Mouse (Mus musculus): ENCODE measurements around the gene Sdcbp2.
A peak's percentile ranks its signal among the peaks of the same experiment; 100 is the strongest.

Gene Sdcbp2

DNA sequence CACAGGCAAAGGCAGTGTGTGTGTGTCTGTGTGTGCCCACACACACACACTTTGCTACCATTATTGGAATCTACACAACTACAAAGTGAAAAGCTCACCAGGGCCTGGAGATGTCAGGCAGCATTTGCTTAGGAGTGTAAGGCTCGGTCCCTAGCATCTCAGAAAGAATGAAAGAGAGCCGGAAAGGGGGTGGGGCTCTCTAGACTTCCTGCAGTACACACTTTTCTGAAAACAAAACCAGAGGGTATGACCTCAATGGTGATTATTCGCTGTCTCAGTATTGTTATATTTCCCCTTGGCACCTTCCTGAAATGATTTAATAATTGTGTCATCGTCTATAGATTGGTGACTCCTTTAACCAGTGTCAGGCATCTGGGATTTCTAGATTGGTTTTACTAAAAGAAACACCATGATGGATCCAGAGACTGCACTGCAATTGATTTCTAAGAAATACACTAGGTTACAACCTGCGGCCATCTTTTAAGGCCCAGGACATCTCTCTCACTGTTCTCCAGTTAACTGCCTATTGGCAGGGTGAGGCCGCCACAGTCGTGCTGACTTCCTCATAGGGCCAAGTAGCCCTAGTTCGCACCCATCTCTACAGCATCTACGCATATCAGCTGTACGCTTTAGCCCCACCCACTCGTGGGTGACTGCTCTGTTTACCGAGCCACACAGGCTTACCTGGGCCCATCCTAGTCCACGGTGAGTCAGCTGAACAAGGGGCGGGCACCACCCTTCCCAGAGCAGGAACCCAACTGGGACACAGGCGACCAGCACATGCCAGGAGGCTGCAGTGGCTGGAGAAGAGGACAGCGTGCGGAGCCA lies at the start of gene Sdcbp2:
Gene Sdcbp2 (plus strand): TSS at position 750 of the 828 bp plus-strand sequence.
- no peak for DNase-seq (ENCODE audit: extremely low spot score)

DNA sequence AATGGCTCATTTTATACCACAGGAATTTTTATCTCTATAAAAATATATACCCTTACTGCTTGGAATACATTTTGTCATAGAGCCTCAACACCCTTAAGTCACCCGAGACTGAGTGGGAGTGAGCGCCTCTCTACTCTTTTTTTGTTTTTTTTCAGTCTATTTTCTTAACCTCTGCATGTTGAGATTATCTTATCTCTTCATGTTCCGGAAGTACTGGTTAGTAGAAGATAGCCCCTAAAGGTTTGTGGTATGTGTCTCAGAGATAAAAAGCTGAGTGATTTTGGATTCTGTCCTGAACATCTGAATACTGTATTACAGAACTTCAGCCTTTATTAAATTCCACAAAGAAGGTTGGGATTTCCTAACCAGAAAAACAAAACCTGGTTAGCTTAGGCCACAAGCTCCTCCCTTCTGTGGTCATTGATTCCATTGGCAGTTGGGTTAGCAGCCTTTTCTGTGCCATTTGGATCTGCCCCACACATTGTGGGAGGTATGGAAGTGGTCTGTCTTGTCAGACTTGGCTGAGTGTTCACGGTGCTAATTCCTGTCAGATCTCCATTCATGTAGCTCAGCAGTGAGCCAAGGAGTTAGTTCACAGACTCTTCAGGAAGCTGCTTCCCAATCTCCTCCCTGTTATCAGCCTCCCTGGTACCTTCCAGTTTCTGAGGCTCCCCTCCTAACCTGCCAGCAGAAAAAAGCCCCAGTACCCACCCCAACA lies 47.9 kb upstream of the Sdcbp2 start:
- DNase-seq (ENCODE audit: extremely low spot score), result no peak

DNA sequence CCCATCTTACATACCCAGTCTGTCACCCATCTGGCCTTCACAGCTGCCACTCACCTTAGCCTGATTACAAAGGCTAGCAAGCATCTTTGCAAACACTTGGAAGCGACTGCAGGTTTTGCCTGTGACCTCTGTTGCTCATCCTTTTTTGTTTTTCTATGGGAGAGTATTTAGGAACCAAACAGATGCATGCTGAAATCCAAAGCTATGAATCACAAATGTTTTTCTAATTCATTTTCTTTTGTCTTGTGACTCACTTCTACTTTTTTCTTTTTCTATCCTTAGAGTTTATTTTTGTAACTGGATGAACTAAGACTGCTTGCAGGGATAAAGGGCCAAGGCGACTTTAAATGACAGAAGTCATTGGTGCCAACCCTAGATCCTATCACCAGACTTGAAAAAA lies 46.9 kb upstream of the Sdcbp2 start:
- no peak for DNase-seq (ENCODE audit: extremely low spot score)

DNA sequence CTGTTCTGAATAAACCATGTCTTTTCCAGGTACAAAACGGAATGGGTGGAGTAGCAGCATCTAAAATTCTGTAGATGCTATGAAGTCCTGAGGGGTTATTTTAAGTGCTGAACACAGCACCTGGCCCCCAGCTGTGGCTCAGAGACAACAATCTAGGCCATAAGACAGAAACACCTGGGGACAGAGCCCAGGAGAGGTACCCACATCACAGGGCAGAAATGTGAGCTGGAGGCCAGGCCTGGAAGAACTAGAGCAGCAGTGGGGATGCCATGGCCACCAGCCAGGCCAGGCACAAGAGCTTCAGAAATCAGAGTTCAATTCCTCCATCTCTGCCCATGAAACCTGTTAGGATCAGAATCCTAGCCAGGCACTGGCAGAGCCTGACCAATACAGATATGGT lies 44.4 kb upstream of the Sdcbp2 start:
- no peak for DNase-seq (ENCODE audit: extremely low spot score)

DNA sequence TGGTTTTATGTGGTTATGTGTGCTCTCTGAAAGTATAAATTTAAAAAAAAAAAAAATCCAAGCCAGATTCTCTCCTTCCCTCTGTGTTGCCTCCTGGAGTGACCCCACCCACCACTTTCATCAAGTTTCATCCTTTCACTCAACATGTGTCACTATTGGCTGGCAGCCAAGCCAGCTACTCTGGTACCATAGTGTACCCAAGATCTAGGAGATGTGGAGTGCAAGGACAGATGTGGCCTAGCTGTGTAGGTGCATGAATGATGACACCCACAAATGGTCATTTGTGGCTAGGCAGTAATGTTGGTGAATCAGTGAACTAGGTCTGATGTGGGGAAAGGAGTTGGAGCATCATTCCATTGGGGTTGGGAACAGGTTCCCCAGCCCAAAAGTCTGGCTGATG lies 43.3 kb upstream of the Sdcbp2 start:
- no peak for DNase-seq (ENCODE audit: extremely low spot score)

DNA sequence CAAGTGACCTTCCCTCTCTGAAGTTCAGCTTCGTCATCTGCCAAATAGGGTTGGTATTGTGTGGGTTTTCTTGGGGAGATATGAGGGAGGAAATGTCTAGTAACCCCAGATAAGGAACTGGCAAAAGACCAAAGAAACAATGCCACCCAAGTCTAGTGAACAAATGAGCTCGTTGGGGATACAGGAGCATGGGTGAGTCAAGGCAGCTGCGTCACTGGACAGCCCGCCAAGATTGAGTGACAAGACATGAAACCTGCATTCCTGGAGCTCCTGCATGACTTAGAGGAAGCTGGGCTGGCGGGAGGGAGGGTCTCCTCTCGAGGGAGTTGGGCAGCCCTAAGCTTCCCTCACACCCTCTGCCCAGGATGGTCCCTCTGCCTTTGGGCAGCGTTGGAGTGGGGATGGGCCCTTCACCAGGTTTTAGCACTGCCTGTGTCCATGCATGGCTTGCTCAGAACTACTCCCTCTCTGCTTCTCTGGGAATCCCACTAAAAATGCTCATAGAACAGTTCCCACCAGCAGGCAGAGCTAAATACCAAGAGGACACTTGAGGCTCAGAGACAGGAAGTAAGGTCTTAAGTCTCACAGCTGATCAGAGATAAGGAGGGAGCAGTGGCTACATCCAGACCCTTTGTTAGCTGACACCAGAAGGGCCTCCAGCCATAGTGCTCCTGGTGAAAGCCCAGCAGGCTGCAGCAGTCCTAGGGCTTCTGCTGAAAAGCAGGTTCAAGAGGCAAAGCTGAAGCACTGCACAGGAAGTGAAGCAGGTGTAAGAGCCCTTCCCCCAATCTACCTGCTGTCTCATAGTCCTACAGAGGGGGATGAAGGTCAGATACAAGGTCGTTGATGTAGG lies 41.8 kb upstream of the Sdcbp2 start:
- no peak for DNase-seq (ENCODE audit: extremely low spot score)

DNA sequence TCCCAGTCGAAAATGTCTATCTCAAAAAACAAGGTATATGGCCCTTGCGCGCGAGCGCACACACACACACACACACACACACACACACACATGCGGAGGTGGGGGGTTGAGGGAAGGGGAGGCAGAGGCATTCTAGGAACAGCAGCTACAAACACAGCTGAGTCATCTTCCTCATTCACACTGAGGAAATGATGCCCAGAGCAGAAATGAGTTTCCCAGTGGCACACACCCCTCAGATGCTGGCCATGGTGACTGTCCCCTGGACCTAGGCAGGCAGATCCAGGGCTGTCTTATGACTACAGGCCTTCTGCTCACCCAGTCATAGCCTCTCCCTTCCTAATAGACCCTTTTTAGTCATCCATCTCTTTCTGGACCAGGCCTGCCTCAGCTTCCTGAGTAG lies 38.8 kb upstream of the Sdcbp2 start:
- DNase-seq (ENCODE audit: extremely low spot score), result no peak

DNA sequence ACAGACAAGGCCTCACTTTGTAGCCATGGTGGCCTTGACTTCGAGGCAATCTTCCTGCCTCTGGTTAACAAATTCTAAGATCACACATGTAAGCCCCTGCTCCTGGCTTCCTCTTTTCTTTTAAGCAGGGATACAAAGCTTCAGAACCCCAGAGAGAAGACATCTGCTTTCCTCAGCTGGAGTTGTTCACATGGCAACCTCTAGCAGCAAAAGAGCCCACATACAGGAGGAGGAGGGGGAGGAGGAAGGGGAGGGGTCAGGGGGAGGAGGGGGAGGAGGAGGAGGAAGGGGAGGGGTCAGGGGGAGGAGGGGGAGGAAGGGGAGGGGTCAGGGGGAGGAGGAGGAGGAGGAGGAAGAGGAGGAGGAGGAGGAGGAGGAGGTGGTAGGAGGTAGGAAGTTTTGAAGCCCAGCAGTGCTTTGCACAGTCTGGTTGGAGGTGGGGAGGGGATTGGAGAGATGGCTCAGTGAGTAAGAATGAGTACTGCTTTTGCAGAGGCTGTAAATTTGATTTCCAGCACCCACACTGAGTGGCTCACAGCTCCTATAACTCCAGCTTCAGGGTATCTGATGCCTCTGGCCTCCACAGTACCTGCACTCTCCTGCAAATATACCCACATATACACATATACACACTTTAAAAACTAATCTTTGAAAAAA lies 36.3 kb upstream of the Sdcbp2 start:
- peak; percentile 28 for DNase-seq (ENCODE audit: extremely low spot score)

DNA sequence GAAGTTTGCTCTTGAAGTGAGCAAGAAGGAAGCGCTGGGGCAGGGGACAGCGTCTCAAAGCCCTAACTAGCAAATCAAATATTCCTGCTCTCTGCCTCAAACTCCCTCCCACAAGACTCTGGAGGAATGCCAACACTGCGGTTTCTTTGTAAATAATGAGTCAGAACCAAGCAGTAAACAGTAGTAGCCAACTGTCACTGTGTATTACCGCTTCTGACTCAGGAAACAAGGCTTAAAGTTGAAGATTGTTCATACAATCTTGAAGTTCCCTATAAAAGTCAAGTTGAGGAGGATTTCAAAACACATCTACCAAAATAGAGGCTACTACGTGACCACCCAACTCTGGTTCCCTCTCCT lies 35.8 kb upstream of the Sdcbp2 start:
- no peak for DNase-seq (ENCODE audit: extremely low spot score)

DNA sequence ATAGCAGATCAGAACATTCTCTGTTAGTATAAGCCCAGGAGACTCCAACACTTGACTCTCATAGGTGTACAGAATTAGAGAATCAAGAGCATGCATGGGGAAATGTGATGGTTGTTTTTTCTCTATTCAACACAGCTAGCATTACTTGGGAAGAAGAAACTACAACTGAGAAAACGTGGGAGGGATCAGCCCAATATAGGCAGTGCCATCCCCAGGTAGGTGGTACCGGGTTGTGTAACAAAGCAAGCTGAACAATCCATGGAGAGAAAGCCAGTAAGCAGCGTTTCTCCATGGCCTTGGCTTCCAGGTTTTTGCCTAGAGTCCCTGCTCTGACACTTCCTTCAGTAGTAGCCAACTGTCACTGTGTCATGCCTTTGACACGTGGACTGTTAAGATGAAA lies 33.8 kb upstream of the Sdcbp2 start:
- DNase-seq (ENCODE audit: extremely low spot score), result no peak

DNA sequence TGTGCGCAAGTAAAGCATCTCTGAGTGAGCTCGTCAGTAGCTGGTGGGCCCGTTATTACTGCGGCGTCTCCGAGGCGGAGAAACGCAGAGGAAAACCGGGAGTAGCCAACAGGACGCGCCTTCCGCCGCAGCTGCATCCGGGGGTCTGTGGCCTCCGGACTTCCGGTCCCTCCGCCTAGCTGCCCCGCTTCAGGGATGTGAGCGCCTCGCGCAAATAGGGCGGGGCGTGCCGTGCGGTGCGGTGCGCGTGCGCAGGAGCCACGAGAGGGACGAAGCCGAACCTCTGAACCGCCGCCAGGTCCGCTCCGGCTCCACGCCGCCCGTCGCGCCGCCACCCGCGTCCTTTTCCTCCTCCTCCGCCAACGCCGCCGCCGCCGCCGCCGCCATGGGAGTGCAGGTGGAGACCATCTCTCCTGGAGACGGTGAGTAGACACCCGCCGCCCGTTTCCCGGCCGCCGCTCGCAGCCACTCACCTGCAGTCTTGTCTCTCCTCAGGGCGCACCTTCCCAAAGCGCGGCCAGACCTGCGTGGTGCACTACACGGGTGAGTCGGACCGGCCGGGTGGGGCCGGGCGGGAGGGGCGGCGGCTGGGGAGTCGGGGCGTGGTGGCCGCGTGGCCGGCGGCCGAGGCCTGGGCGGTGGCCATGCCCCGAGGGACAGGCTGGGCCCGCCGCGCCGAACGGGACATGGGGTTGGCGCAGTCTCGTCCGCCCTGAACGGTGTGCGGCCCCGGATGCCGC lies 29.9 kb upstream of the Sdcbp2 start, which contains the start of gene Fkbp1a:
Gene Fkbp1a (plus strand): TSS at position 161 of the 740 bp plus-strand sequence.
- DNase-seq (ENCODE audit: extremely low spot score), result peak; percentile 94

DNA sequence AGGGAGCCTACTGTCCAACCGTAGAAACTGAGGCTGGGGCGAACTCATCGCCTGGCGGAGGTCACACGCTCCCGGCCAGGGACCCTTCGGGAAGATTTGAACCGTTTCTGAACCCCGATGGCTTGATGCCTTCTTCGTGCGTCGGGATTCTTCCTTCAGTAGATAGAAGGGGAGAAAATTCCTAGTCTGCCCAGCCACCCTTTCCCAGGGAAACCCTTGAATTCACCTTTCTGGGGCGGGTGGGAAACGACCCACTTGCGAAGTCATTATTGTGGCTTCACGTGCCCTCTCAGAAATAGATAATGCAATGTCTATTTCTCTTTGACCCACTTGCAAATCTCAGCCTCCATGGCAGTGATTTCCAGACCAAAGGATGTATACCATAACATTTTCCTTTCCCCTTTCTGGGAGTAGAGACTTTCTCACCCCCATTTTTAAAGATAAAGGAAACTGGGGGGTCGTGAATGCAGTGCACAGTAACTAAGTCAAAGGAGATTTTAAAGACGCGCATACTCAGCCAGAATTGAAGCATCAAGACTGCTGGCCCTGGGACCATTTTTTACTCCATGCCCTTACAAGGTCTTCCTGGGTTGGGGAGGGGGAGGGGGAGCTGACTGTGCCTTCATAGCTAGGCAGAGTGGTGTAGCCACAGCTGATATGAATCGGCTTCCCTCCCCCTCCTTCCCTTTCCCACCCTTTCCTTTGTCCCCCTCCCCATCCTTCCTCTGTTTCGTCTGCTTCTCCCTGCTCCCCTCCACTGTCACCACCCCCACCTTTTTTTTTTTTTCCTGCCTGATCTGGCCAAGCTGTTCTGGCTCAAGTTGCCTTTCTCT lies 29.1 kb upstream of the Sdcbp2 start:
- DNase-seq (ENCODE audit: extremely low spot score), result peak; percentile 62

DNA sequence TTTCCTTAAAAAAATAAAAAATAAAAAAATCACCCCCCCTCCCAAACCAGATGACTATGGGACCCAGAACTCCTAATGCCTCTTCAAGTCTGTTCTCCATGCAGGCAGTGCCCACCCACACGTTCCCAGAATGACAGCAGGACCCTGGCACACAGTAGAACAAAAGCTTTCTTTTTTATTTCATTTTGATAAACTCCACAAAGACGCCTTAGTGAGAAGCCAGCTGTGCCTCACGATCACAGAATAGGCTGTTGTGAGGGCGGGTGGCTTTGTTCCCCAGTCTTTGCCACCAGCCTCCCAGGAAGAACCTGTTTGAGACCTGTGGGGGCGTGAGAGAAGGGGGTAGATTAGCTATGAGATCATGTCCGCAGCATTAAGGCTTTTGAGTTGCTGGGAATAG lies 27.7 kb upstream of the Sdcbp2 start:
- no peak for DNase-seq (ENCODE audit: extremely low spot score)

DNA sequence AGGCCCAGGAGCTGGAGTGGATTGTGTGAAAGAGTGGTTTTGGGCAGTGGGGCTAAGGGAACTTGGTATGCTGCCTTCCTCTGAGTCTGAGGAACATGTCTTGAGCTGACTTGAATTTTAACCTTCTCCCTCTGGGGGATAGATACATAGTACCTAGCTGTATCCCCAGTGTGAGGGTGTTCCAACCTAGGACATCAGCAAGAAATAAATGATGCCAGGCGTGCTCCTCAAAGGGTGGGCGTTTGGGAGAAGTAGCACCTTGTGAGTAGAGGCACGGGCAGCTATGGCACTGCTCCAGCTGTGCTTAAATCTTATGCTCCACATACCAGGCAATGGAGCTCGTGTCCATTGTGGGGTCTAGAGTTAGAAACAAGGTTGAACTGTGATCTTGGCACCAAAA lies 25.9 kb upstream of the Sdcbp2 start:
- DNase-seq (ENCODE audit: extremely low spot score), result no peak

DNA sequence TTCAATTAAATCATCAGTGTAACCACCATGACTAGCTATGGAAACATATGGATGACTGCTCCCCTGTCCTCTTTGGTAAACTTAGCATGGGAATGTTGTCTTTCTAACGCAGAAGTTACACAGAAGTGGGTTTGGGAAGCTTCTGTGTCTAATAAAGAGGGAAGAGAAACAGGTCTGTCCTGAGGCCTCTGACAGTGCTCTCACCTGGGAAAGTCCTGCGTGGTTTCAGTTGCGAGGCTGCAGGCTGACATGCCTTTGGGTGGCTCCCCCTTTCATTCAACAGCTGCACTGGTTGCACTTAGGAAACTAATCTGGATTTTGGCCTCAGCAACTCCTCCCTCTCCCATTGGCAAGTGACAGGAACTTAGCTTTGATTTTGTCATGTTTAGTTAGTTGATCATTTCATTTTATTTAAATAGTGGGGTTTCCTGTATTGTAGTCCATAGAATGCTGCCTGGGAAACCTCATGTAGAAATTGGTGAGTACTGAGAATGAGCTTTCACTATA lies 22.8 kb upstream of the Sdcbp2 start:
- DNase-seq (ENCODE audit: extremely low spot score), result no peak

DNA sequence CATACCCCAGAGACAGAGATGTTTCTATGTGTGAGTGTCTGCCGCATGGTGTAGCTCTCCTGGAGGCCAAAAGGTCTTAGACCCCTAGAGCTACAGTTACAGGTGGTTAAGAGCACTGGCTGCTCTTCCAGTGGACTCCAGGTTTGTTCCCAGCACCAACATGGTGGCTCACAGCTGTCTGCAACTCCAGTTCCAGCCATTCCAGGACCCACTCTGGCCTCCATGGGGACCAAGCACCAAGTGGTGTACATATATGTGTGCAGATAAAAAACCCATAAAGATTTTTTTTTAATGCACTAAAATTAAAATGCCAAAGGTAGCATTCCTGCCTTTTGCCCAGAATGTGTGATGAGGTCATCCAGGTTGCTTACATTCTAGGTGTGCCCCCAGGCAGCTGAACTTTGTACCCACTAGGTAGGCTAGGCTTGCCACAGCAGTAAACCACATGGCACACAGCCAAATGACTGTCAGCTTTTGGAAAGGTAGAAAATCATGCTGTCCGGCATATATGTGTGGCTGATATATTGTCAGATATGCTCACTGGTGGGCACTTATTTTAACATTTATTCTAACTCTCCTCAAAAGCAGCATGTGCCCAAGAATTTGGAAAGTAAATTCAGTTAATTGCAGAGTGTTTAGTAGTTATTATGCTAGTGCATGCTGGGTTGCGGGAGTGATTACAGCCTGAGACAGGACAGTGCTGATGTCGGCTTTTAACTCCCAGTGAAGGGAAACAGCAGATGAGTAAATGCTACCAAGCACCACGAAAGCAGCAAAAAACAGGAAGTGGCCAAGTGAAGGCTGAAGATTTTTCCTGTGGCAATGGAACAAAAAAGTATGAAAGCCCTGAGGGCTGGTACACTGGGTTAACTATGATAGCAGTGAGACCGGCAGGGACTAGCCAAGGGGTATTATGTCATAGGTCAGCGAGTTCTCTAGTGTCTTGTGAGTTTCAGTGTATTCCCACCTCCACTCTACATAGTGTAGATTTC lies 9.2 kb upstream of the Sdcbp2 start:
- DNase-seq (ENCODE audit: extremely low spot score), result no peak

DNA sequence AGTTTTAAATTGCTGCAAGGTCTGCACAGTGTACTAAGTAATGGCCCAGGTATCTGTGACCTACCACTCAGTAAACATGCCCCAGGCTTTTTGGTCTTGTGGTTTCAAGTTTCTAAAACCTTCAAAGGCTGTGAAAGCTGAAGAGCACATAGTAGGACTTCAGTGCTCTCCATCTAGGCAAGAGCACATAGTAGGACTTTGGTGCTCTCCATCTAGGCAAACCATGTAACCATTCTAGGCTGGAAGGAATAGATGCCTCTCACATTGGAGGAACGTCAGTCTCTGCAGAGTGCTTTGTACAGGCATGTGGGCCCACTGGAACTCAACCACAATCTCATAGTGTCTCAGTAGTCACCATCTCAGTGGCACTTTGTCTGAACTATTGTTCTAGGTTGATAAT lies 8.4 kb upstream of the Sdcbp2 start:
- no peak for DNase-seq (ENCODE audit: extremely low spot score)

DNA sequence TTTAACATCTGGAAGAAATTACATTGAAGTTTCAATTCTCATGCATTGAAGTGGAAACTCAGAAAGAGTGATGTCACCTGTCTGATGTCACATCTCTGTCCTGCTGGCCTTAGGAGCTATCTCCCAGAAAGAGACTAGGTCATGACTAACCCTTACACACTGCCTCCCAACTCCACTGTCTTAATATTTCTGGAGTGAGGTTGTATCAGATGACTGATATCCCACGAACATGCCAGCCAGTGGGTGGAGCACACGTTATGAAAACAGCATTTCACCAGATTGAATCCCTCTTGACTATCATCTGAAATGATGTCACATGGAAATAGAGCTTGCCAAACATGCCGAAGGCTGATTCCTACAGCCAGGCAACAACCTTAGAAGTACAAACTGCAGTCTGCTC lies 7.4 kb upstream of the Sdcbp2 start:
- no peak for DNase-seq (ENCODE audit: extremely low spot score)

DNA sequence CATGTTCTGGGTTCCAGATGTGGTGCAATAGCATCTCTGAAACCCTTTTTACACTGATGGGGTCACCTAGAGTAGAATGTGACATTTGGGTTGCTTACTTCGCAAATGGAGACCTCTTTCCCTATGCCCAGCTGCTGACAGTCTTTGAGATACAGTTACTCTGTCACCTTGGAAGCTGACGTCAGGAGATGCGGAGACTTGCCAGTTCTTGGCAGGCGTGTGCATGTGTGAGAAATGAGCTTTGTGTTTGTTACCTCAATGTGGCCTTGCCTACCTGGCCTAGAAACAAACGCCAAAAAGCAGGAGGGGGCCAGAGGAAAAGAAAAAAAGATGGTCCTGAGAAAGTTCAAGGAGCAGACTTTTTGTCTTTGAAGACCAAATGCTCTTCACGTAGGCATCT lies 5.6 kb upstream of the Sdcbp2 start:
- DNase-seq (ENCODE audit: extremely low spot score), result no peak

All from embryo, embryonic 9.5 days (tissue).